Mouse (Mus musculus) C2C12 (cell line): ENCODE results near the gene Neurog1. TPM values are rescaled to one million over a fixed set of nuclear protein-coding genes. Genes with fewer than 3 reads are reported as not detected.

Source experiments
- H3K27me3 ChIP-seq: one replicate; pipeline ENCODE4 v1.6.1; 2011; ENCODE audit not compliant: control insufficient read depth, insufficient read depth, insufficient read length
- H3K36me3 ChIP-seq: one replicate; pipeline ENCODE4 v1.6.1; 2011; ENCODE audit not compliant: control insufficient read depth, insufficient read depth
- H3K4me3 ChIP-seq: one replicate; pipeline ENCODE4 v1.5.1; 2011; ENCODE audit warnings: mild to moderate bottlenecking, control low read depth; ENCODE audit not compliant: poor library complexity, insufficient read depth, severe bottlenecking
- H3K79me2 ChIP-seq: one replicate; pipeline ENCODE4 v1.6.1; 2011; ENCODE audit not compliant: control insufficient read depth, insufficient read depth
- H3K79me3 ChIP-seq: one replicate; pipeline ENCODE4 v1.6.1; 2011; ENCODE audit warnings: low read depth, control low read depth
- H3ac ChIP-seq: one replicate; pipeline ENCODE3; 2011; ENCODE audit warnings: low read depth; ENCODE audit not compliant: control insufficient read depth, insufficient read length
- CEBPB ChIP-seq: IDR thresholded peaks from one replicate; pipeline ENCODE4 v1.6.1; 2011; ENCODE audit warnings: low read depth, mild to moderate bottlenecking, control low read depth, moderate library complexity
- CTCF ChIP-seq: IDR thresholded peaks from one replicate; pipeline ENCODE4 v1.5.1; 2011; ENCODE audit not compliant: control insufficient read depth, insufficient read depth, insufficient read length
- FOSL1 ChIP-seq: IDR thresholded peaks from one replicate; pipeline ENCODE4 v1.8.0; 2011; ENCODE audit warnings: mild to moderate bottlenecking, low read length; ENCODE audit not compliant: poor library complexity, insufficient read depth, severe bottlenecking
- MAX ChIP-seq: IDR thresholded peaks from one replicate; pipeline ENCODE4 v1.6.1; 2011; ENCODE audit warnings: mild to moderate bottlenecking, control low read depth
- MYOD1 ChIP-seq: IDR thresholded peaks from one replicate; pipeline ENCODE4 v1.6.1; 2011; ENCODE audit warnings: low read depth; ENCODE audit not compliant: control insufficient read depth, insufficient read length
- MYOG ChIP-seq: IDR thresholded peaks from one replicate; pipeline ENCODE4 v1.6.1; 2011; ENCODE audit not compliant: control insufficient read depth, insufficient read length; ENCODE audit errors: extremely low read depth
- USF1 ChIP-seq: IDR thresholded peaks from one replicate; pipeline ENCODE4 v1.6.1; 2011; ENCODE audit warnings: low read depth, mild to moderate bottlenecking, control low read depth, moderate library complexity
- polyA plus RNA-seq: library from polyadenylated mRNA; unstranded; fragments of >200 nt; fragmentation: generic; extraction: Trizol; gene quantifications from one replicate; pipeline ENCODE4 v1.2.1, GENCODE M21; 2012; ENCODE audit warnings: missing spikeins

Gene Neurog1
- polyA plus RNA-seq, 1 experiment, result not detected

DNA sequence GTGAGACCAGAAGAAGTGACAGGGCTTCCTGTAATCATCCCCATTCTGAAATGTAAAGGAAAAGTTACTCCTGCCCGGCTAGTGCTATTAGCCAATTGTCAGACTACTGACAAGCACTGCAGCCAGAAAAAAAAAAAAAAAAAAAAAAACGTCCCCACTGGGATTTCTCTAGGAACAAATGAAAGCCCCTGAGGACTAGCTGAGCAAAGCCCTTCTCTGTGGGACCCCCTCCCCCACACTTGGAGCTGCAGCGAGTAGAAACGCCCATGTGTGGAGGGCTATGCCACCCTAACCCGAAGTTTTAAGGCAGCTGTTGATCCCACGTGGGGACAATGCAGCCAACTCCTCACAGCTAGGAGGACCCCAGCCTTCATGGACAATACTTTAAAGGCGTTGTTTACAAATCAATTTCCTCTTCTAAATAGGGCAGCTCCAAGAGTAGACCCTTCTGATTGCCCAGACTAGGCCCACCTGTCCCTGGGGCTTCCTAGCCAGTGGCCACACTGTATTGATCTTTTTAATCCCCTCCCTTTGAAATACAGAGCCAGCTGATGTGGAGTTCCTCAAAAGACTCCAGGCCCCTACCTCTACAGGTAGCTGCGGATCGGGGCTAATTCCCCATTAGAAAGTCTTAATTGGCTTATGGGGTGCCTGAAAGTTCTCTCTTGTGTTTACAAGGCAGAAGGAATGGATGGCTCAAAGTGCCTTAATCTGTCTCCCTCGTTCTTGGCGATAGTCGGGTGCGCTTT lies 2.2 kb downstream of the Neurog1 start:
- no peaks in the 10 kb centered on the region for H3K79me3 ChIP-seq
- no peaks in the 10 kb centered on the region for H3K36me3 ChIP-seq
- no peak overlapping the region for H3K4me3 ChIP-seq
- no peak for TF ChIP-seq MYOG
- TF ChIP-seq MYOD1, result no peak
- TF ChIP-seq USF1, result no peak
- TF ChIP-seq CTCF, result no peak
- TF ChIP-seq FOSL1, result no peak
- TF ChIP-seq MAX, result no peak
- no peak for TF ChIP-seq CEBPB
- H3K79me2 ChIP-seq, result no peaks in the 10 kb centered on the region
- H3ac ChIP-seq, result no peak overlapping the region
- peaks cover 65% of the 10 kb centered on the region for H3K27me3 ChIP-seq

DNA sequence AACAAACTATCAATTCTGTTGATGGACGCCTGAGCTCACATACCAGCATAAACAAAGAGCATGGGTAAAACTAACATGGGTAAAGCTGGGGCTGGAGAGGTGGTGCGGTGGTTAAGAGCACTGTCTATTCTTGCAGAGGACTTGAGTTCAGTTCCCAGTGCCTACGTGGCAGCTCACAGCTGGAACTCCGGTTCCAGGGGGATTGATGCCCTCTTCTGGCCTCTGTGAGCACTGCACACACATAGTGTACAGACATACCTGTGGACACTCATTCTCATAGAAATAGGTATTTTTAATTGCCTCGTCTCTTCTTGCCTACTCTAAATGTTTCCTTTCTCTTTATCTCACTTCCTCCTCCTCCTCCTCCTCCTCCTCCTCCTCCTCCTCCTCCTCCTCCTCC lies 8.9 kb downstream of the Neurog1 start:
- Histone ChIP-seq H3ac (no peak overlapping the region), H3K4me3 (no peak overlapping the region), H3K27me3 (peaks cover 27% of the 10 kb centered on the region), H3K36me3 (no peaks in the 10 kb centered on the region), H3K79me2 (no peaks in the 10 kb centered on the region), H3K79me3 (no peaks in the 10 kb centered on the region)
- TF ChIP-seq CEBPB, result no peak

DNA sequence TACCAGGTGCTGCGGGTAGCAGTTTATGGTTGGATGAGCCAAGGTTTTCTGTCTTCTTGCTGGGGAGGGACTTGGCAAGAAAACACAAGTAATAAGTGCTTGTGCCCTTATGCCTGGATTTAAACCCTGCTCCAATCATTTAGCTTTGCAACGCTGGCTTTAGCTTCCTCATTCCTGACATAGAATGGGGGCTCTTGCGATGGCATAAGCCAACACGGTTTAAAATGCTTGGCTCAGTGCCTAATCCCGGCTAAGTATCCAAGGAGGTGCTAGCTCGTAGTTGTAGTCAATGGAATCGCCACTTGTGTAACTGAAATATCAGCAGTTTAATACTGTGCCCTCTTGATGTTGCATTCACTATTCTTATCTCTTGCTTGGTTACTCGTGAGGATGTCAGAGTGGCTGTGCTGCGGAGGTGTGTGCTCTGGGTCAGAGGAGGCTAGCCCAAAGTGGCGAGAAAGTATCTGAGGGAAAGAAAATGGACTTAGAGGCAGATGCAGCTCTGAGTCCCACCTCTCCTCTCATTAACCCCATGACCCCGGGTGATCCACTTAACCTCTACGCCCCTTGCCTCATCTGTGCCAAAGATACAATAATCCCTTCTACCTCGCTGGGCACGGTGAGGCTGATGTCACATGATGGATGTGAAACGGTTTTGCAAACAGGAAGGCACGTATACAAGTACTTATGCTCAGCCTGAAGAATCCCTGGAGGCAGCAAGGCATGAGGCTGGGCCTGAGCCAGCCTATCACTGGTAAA lies 11.8 kb downstream of the Neurog1 start:
- no peaks in the 10 kb centered on the region for H3K79me2 ChIP-seq

DNA sequence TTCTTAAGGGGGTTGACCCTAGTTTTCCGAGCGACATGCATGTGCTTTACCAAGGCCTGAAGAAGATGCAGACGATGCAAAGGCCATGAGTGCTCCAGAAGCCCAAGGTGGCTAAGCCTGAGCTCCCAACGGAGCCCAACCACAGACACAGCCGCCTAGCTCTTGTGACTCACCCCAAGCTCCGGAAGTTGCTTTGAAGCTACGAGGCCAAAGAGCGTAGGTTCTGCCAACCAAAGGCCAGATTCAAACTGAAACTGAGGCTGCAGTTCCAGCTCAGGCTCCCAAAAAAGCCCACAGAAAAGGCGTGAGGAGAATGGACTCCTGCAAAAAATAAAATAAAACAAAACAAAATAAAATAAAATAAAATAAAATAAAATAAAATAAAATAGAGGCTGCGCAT lies 14.1 kb downstream of the Neurog1 start:
- no peak overlapping the region for H3ac ChIP-seq
- no peaks in the 10 kb centered on the region for H3K79me3 ChIP-seq
- no peaks in the 10 kb centered on the region for H3K36me3 ChIP-seq
- no peak overlapping the region for H3K4me3 ChIP-seq
- no peak for TF ChIP-seq MYOD1
- TF ChIP-seq CEBPB, result no peak
- no peak for TF ChIP-seq MAX
- no peak for TF ChIP-seq CTCF
- no peak for TF ChIP-seq MYOG
- no peak for TF ChIP-seq USF1
- no peak for TF ChIP-seq FOSL1
- no peaks in the 10 kb centered on the region for H3K79me2 ChIP-seq
- peaks cover 24% of the 10 kb centered on the region for H3K27me3 ChIP-seq

More for the DNA sequence above, 11.8 kb downstream of the Neurog1 start:
- H3ac ChIP-seq, result no peak overlapping the region
- H3K4me3 ChIP-seq, result no peak overlapping the region
- no peaks in the 10 kb centered on the region for H3K79me3 ChIP-seq
- TF ChIP-seq CEBPB (no peak), USF1 (no peak), MYOG (no peak)
- no peaks in the 10 kb centered on the region for H3K36me3 ChIP-seq
- H3K27me3 ChIP-seq, result peaks cover 14% of the 10 kb centered on the region

DNA sequence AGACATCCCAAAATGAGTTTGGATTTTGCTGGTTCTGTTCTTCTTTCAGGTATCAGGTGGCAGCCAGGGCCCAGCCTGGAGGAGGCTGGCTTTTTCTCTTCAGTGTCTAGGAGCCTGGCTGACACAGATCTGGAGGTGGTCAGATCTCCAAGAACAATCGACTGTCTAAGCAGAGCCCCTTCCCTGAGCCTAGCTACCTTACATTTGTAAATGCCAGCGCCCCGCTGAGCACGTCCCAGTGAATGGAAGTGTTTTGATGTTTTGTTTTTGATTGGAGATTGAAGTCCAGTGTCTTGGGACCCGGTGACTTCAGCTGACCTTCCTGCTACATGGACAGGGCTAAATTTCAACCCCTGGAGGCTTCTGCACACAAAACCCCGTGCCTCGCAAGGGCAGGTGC lies 15.8 kb downstream of the Neurog1 start:
- Histone ChIP-seq H3K27me3 (peaks cover 19% of the 10 kb centered on the region), H3K36me3 (no peaks in the 10 kb centered on the region), H3K4me3 (no peak overlapping the region), H3K79me2 (no peaks in the 10 kb centered on the region), H3ac (no peak overlapping the region), H3K79me3 (no peaks in the 10 kb centered on the region)
- TF ChIP-seq MAX, result no peak
- no peak for TF ChIP-seq CEBPB
- TF ChIP-seq FOSL1, result no peak

DNA sequence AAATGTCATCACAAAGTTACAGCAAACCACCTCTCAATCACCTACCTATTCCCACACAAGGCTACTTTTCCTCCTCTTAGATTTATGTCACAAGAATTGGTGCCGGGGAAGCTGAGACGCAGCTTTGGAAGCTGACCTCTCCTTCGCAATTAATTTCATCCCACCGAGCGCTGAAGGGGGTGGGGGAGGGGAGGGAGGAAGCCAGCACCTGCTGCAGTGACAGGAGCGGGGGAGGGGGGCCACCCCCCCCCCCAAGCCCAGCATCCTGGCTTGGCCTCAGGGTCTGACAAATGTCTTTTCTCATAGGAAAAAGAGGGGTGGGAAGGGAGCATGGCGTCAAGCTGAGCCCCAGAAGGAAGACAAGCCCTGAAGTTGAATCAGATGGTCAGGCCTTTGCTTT lies 23.2 kb downstream of the Neurog1 start:
- no peak overlapping the region for H3ac ChIP-seq
- peaks cover 36% of the 10 kb centered on the region for H3K27me3 ChIP-seq
- H3K4me3 ChIP-seq, result no peak overlapping the region
- no peaks in the 10 kb centered on the region for H3K36me3 ChIP-seq
- TF ChIP-seq MYOG, result no peak
- TF ChIP-seq FOSL1, result no peak
- no peak for TF ChIP-seq USF1
- TF ChIP-seq MAX, result no peak
- TF ChIP-seq MYOD1, result no peak
- TF ChIP-seq CEBPB, result no peak
- TF ChIP-seq CTCF, result no peak
- H3K79me3 ChIP-seq, result no peaks in the 10 kb centered on the region
- no peaks in the 10 kb centered on the region for H3K79me2 ChIP-seq
